Mouse (Mus musculus): ENCODE measurements around the gene Ripor2. TPM values are rescaled to one million over a fixed set of nuclear protein-coding genes. Genes with fewer than 3 reads are reported as not detected.
"Not testable (repeated sequence)": the region's sequence is repeated elsewhere in the genome, so short reads cannot be mapped to it uniquely, and the experiment has no call there.

Ripor2 gene
- total RNA-seq, 4 experiments from 2014 or later = 52.0 to 64.0 (median 60.2) TPM

DNA sequence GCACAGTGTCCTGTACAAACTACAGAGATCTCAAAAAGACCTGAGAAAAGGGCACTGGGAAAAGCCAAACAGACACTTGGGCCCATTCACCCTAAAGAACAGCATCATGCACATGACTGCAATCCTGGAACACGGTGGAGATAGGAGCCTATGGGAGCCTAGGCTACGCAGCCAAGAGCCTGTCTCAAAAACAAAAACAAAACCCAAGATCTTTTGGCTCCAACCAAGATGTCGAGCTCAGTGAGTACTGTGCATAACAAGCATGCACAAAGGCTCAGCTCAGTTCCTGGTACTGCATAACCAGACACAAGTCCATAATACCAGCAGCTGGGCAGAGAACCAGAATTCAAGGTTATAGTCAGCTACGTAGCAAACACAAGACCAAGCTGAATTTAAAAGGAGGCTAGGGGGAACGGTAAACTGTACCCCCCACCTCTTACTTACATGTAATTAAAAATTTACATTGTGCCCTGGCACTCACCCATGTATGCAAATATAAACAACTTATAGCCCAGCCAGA is 178.4 kb downstream of the Ripor2 start:
- no peak for DNase-seq (ENCODE audit: low spot score in 2 of 2)

- no peak for DNase-seq (ENCODE audit: low spot score in 2 of 2)
Observed at GRCm38 (mm10) chr13:24761083-24761402, 179.1 kb downstream of the Ripor2 start.

- peak; percentile 75 to 76 for DNase-seq (ENCODE audit: low spot score in 2 of 2)
Observed at GRCm38 (mm10) chr13:24761403-24762227, 179.6 kb downstream of the Ripor2 start, which contains the start of gene Gmnn. Gmnn (minus strand) TSS chr13:24761923.

- no peak for DNase-seq (ENCODE audit: low spot score in 2 of 2)
Observed at GRCm38 (mm10) chr13:24762254-24762653, 180.3 kb downstream of the Ripor2 start.

- DNase-seq (ENCODE audit: low spot score in 2 of 2) = not testable (repeated sequence)
Observed at GRCm38 (mm10) chr13:24767809-24768208, 185.8 kb downstream of the Ripor2 start.

GRCm38 (mm10) chr13:24771482-24771881 is 189.5 kb downstream of the Ripor2 start:
- DNase-seq (ENCODE audit: low spot score in 2 of 2) = not testable (repeated sequence)

DNA sequence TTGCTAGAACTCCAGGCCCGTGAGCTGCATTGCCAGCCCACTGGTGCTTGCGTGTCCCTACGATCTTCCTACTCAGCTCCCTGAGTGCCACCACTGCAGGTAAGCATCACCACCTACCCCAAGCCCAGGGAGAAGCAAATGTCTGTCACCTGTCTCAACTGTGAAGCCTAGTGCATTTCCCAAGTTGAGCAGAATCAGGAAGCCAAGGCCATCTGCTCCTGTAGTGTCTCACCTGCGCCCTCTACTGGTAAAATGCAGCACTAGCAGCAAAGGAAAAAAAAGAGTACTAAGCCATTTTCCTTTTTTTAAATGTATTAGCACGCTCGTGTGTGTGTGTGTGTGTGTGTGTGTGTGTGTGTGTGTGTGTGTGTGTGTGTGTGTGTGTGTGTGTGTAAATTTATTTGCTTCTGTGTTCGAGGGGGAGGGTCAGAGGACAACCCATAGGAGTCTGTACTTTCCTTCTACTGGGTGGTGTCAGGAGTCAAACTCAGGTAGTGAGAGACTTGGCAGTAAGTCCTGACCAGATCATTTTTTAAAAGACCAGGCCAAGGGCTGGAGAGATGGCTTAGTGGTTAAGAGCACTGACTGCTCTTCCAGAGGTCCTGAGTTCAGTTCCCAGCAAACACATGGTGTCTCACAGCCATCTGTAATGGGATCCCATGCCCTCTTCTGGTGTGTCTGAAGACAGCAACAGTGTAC is 194.3 kb downstream of the Ripor2 start:
- DNase-seq (ENCODE audit: low spot score in 2 of 2) = peak in 1 of 2 experiments; percentile 25

GRCm38 (mm10) chr13:24778026-24778425 is 196.0 kb downstream of the Ripor2 start:
- DNase-seq (ENCODE audit: low spot score in 2 of 2) = no peak

DNA sequence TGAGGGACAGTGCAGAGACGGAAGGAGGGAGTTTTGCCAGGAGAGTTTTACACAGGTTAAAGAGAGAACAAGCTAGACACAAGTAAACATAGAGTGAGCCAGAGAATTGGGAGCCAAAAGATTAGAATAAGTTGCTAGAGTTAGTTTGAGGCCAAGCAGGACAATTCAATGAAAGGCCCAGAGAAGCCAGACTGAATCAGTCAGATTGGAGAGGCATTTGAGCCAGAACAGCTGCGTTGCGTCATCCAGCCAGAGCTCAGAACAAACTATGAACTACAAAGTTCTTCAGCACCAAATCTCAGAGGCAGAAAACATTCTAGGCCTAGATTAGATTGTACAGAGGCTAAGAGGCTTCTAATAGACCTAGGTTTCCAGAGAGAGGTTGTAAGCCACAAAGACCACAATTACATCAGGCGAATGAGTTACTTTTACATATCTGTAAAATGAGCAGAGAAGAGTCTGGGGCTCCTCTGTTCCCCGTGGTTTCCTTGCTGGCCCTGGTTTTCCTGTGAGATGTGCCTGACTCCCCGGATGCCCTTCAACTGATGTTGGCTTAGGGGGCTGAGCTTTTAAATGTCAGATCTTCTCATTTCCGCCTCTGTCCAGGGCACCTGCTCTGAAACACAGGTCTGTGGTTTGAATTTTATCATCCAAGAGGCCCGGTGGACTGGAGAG is 196.9 kb downstream of the Ripor2 start:
- DNase-seq (ENCODE audit: low spot score in 2 of 2) = no peak

- no peak for DNase-seq (ENCODE audit: low spot score in 2 of 2)
Observed at GRCm38 (mm10) chr13:24781916-24782315, 199.9 kb downstream of the Ripor2 start.

Other genes with a start within 250 kb of the Ripor2 start
- gene Armh2, start 159.0 kb downstream of the Ripor2 start, total RNA-seq (2022) = not detected
- gene Gmnn, start 179.7 kb downstream of the Ripor2 start, total RNA-seq (2022) = 1 to 10 TPM; 2.6 to 6.5 (median 5.6) TPM
- 100 to 1,000 TPM; 134 to 163 (median 147) TPM for gene BC005537, start 219.5 kb downstream of the Ripor2 start, total RNA-seq (2022)
- 10 to 100 TPM; 83.7 to 90.3 (median 87.8) TPM for gene Acot13, start 249.4 kb downstream of the Ripor2 start, total RNA-seq (2022)
- 10 to 100 TPM; 19.9 to 25.0 (median 21.5) TPM for gene Tdp2, start 249.5 kb downstream of the Ripor2 start, total RNA-seq (2022)

All from left cerebral cortex, adult 8-10 months (tissue).